Mouse (Mus musculus) bone marrow, adult 2 months (tissue): ENCODE data around the gene Hdgf. TPM values are rescaled to one million over a fixed set of nuclear protein-coding genes. Genes with fewer than 3 reads are reported as not detected.

Experiments used
- H3K27ac ChIP-seq: fragments of 200-500 bp; 2 replicates; pipeline ENCODE4 v1.5.1; 2012; ENCODE audit warnings: low read depth, mild to moderate bottlenecking, control low read depth, inconsistent platforms, low read length; ENCODE audit not compliant: control insufficient read depth, poor library complexity, insufficient read depth
- H3K4me1 ChIP-seq: fragments of 200-500 bp; 2 replicates; pipeline ENCODE4 v1.6.1; 2011; ENCODE audit warnings: low read length; ENCODE audit not compliant: control insufficient read depth, insufficient read depth
- H3K4me3 ChIP-seq: fragments of 200-500 bp; replicated peaks from 2 replicates; pipeline ENCODE3; 2011; ENCODE audit warnings: mild to moderate bottlenecking, low read depth, low read length, control low read depth; ENCODE audit not compliant: control insufficient read depth
- CTCF ChIP-seq: fragments of 200-500 bp; IDR thresholded peaks from 2 replicates; pipeline ENCODE4 v1.5.1; 2011; ENCODE audit warnings: low read length, control low read depth; ENCODE audit not compliant: control insufficient read depth, insufficient read depth
- POLR2A ChIP-seq: fragments of 200-500 bp; IDR thresholded peaks from 2 replicates; pipeline ENCODE4 v1.6.1; 2011; ENCODE audit warnings: low read depth, mild to moderate bottlenecking, control low read depth, low read length, borderline replicate concordance; ENCODE audit not compliant: control insufficient read depth
- WGBS: fragments of 180-500 bp; shearing (Covaris S2); methylation state at CpG from one replicate; pipeline ENCODE4 v1.1.7; 2018; 5-methylcytosine and 5-hydroxymethylcytosine counted together
- polyA plus RNA-seq: library from polyadenylated mRNA; stranded (reverse); fragments of >200 nt; gene quantifications from 2 replicates; pipeline ENCODE4 v1.2.4, GENCODE M21; 2011; ENCODE audit warnings: low replicate concordance; ENCODE audit not compliant: missing spikeins, insufficient read depth, insufficient read length

Hdgf gene
- polyA plus RNA-seq, 1 experiment, result 286 TPM

DNA sequence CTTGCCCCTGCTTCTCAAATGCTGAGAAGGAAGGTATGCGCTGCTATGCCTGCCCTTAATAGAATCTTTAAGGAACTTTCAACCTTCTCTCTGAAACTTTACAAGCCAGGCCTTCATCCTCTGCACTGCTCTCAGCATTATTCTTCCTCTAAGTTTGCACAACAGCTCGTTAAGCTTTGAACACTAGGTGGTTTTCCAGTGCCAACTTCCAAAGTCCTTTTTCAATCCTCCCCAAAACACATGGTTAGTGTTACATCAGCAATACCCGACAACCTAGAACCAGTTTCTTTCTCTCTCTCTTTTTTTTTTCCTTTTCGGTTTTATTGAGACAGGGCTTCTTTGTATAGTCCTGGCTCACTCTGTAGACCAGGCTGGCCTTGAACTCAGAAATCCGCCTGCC, 27.9 kb downstream of the Hdgf start:
- H3K27ac ChIP-seq, result no peak overlapping the region

DNA sequence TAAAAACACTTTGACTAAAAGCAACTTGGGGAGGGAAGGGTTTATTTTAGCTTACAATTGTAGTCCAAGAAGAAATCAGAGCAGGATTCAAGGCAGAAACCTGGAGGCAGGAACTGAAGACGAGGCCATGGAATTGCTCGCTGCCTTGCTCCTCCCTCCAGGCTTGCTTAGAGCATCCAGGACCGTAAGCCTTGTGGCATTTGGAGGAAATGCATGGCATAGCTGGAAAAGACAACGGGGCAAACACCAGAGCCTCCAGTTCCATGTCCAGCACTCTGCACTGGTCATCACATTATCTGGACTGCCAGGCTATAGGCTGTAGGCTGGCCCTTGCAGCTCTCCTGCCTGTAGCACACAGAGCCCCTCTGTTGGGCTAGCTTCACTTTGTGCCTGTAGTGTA, 28.4 kb downstream of the Hdgf start:
- Histone ChIP-seq H3K4me1 (peaks cover 1% of the 10 kb centered on the region; the same call in 1 of the 2 replicates), H3K27ac (no peak overlapping the region), H3K4me3 (no peak overlapping the region)
- 74% methylated on average over 4 of the region's 4 CpGs for WGBS
- no peak for TF ChIP-seq POLR2A

More for the DNA sequence above, 27.9 kb downstream of the Hdgf start:
- peaks cover 2% of the 10 kb centered on the region; the same call in 1 of the 2 replicates for H3K4me1 ChIP-seq
- TF ChIP-seq POLR2A (no peak), CTCF (no peak)
- WGBS, result 73% methylated on average over 5 of the region's 5 CpGs
- H3K4me3 ChIP-seq, result no peak overlapping the region

DNA sequence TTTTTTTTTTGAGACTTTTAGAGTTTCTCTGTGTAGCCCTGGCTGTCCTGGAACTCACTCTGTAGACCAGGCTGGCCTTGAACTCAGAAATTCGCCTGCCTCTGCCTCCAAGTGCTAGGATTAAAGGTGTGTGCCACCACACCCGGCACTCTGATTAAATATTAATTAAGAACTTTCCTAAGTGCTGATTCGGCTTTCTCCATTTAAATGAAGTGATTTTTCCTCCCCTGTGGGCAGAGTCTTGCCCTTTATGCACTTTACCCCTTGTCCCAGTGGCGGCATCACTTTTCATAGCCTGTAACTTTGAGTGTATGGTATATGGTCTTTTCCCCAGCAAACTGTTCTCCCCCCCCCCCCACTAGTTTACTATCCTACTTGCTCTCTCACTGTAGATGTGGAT, 29.1 kb downstream of the Hdgf start:
- Histone ChIP-seq H3K4me1 (peaks cover 1% of the 10 kb centered on the region; the same call in 1 of the 2 replicates), H3K27ac (no peak overlapping the region), H3K4me3 (no peak overlapping the region)
- WGBS, result 79% methylated on average over 4 of the region's 4 CpGs
- TF ChIP-seq POLR2A, result no peak

DNA sequence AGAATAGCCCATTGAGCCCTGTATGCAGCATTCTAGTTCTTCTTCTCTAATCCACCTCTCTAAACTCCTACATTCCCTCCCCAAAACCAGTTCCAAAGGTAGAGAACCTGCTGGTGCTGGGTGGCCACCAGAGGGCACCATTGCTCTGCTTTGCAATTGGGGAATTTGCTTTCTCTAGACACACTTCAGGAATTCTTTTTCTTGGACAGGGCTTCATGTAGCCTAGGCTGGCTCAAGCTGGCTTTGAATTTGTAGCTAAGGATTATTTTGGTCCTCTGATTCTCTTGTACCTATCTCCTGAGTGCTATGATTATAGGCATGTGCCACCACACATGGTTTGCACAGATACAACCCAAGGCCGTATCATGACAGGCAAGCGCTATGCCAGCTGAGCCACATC, 29.7 kb downstream of the Hdgf start:
- Histone ChIP-seq H3K4me3 (no peak overlapping the region), H3K27ac (no peak overlapping the region), H3K4me1 (peaks cover 1% of the 10 kb centered on the region; the same call in 1 of the 2 replicates)
- TF ChIP-seq CTCF, result peak; percentile 89
- TF ChIP-seq POLR2A, result no peak
- WGBS, result 97% methylated on average over 2 of the region's 2 CpGs

DNA sequence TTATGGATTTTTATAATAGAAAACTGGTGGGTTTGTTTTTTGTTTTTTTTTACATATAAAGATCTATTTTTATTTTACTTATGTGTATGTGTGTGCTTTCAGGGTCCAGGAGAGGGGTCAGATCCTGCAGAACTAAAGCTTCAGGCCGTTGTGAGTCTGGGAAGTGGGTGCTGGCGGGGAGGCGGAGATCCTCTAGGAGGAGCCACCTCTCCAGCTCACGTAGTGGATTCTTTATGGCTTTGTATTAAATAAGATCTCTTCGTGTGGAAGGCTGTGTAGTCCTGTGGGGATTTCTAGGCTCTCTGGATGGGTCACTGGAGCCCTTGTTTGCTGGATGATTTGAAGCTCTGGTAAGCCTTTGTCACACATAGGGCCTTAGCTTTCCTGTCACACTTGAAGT, 34.5 kb downstream of the Hdgf start:
- Histone ChIP-seq H3K4me3 (no peak overlapping the region), H3K4me1 (no peaks in the 10 kb centered on the region)

DNA sequence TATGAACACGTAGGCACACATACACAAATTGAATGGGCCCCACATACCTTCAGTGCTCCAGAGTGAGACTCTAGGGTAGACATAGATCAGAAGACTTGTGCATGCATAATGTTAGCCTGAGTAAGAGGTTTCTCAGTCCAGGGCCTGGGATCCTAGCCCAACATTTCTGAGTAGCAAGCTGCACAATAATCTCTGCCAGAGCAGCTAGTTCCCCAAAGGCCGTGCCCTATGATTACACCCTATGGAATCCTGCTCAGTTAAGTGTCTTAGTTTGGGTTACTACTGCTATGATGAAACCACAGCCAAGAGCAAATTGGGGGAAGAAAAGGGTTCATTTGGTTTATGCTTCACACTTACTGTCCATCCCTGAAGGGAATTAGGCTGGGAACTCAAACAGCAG, 36.4 kb downstream of the Hdgf start:
- H3K4me1 ChIP-seq, result no peaks in the 10 kb centered on the region
- H3K27ac ChIP-seq, result no peak overlapping the region
- TF ChIP-seq CTCF (no peak), POLR2A (no peak)
- 90% methylated on average over 2 of the region's 2 CpGs for WGBS
- no peak overlapping the region for H3K4me3 ChIP-seq

More for the DNA sequence above, 34.5 kb downstream of the Hdgf start:
- no peak overlapping the region for H3K27ac ChIP-seq
- WGBS, result 89% methylated on average over 5 of the region's 5 CpGs
- TF ChIP-seq POLR2A (no peak), CTCF (no peak)

DNA sequence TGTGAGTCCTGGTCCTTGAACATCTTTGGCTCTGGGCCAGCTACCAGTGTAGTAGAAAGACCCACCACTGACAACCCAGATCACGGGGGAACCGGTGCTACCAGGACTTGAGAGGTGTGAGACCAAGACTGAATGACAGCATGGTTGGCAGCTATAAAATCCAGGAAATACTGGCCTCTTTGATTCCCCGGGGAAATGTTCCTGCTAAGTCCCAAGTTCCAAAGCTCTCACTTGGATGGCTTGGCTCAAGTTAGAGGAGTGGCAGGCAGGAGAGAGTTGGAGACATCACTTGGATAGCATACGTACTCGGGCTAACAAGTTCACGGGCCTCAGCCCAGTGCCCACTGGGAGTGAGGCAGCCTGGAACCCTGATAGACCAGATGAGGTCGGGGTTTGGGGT, 37.5 kb downstream of the Hdgf start:
- Histone ChIP-seq H3K4me3 (no peak overlapping the region), H3K4me1 (no peaks in the 10 kb centered on the region), H3K27ac (no peak overlapping the region)
- TF ChIP-seq POLR2A (no peak), CTCF (no peak)
- WGBS, result 80% methylated on average over 7 of the region's 7 CpGs

DNA sequence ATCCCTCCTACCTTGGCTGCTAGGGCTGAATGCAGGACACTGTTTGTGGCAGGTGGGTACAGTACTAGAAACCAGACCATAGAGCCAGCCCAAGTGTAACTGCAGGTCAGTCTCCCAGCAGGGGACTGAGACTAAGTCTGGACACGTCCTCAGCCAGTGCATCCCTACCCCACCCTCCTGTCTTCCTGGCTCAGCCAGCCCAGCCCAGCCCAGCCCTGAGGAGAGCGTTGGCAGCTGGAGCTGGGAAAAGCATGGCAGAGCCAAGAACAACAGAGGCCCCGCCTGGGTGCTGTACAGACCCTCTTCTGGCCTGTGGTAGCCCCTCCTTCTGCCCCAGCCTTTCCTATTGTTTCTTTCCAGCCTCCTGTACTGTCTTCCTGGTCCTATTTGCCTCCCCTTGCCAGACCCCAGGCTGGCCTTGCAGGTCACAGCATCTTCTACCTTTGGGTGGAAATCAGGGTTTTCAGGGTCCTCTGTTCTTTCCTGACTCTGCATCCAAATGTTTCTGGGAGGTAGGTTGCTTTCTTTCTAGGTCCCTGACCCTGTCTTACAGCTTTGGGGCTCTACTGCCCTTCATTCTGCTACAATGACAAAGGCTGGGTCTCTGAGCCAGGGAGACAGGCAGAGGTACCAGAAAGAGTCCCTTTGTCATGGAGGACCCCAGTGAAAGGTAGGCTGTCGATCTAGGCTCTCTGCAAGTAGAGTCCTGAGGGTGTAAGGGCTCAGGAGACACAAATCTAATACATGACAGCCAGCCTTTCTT, 38.9 kb downstream of the Hdgf start:
- Histone ChIP-seq H3K4me3 (no peak overlapping the region), H3K4me1 (no peaks in the 10 kb centered on the region), H3K27ac (no peak overlapping the region)
- 60% methylated on average over 4 of the region's 4 CpGs for WGBS
- TF ChIP-seq POLR2A, result no peak
- no peak for TF ChIP-seq CTCF

DNA sequence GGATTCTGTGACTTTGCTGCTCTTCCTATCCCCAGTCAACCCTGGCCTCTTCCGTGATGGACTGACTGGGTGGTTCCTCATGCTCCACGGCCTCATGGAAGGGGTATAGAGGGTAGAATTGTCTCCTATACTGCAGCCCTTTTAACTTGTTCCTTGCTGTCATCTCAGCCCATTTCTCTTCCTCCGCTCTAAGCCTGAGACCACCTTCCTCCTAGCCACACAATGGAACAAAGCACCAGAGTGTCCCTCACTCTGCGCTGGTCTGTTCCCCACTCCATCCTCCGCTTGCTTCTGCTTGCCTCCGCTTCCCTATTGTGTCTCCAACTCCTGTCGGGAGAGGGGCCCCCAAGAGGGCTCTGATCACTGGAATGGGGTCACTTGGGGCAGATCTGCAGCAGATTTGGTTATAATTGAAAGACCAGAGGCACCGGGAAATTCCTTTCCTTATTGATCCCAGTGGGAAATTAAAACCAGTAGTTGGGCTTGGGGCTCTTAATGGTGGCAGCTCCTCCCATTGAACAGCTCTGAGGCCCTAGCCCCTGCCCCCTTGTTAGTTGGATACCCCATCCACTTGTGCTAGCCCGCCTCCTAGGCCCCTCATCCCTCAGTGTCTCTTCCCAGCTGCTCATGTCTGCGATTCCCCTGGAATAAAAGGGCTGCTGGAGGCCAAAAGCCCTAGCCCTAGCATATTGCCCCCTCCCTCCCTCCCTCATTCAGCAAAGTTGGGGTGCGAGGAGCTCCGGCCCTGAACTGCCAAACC, 39.8 kb downstream of the Hdgf start:
- no peak overlapping the region for H3K4me3 ChIP-seq
- 45% methylated on average over 12 of the region's 12 CpGs for WGBS
- H3K4me1 ChIP-seq, result no peaks in the 10 kb centered on the region
- TF ChIP-seq POLR2A (no peak), CTCF (no peak)
- H3K27ac ChIP-seq, result no peak overlapping the region
